Mouse (Mus musculus): ENCODE results near the gene Sema3e. TPM values are rescaled to one million over a fixed set of nuclear protein-coding genes. Genes with fewer than 3 reads are reported as not detected.

The Sema3e gene
- total RNA-seq, 2 experiments from 2014 or later: 14.6 to 15.3 TPM

GRCm38 (mm10) chr5:14195172-14195819 is 170.2 kb downstream of the Sema3e start:
- intact Hi-C loops (cut with DNase I): no loop called here
- DNase-seq (ENCODE audit: low spot score in 2 of 2): no peak

GRCm38 (mm10) chr5:14198344-14199040 is 173.4 kb downstream of the Sema3e start:
- intact Hi-C loops (cut with DNase I): no loop called here
- DNase-seq (ENCODE audit: low spot score in 2 of 2): no peak

GRCm38 (mm10) chr5:14206794-14207193 is 181.7 kb downstream of the Sema3e start:
- intact Hi-C loops (cut with DNase I): no loop called here
- no peak for DNase-seq (ENCODE audit: low spot score in 2 of 2)

GRCm38 (mm10) chr5:14209962-14210361 is 184.9 kb downstream of the Sema3e start:
- intact Hi-C loops (cut with DNase I): no loop called here
- no peak for DNase-seq (ENCODE audit: low spot score in 2 of 2)

GRCm38 (mm10) chr5:14216211-14216610 is 191.1 kb downstream of the Sema3e start:
- intact Hi-C loops (cut with DNase I): loop anchor here (5.0 kb wide), 1 partner anchor 1654 kb away; no protein-coding TSS in a partner anchor
- no peak for DNase-seq (ENCODE audit: low spot score in 2 of 2)

- intact Hi-C loops (cut with DNase I): loop anchor here (2.0 to 5.0 kb wide), 2 partner anchors 588 to 1656 kb away; no protein-coding TSS in a partner anchor
- DNase-seq (ENCODE audit: low spot score in 2 of 2): no peak
Measured at GRCm38 (mm10) chr5:14218677-14219076, 193.6 kb downstream of the Sema3e start.

GRCm38 (mm10) chr5:14224509-14224908 is 199.4 kb downstream of the Sema3e start:
- intact Hi-C loops (cut with DNase I): no loop called here
- no peak for DNase-seq (ENCODE audit: low spot score in 2 of 2)

- DNase-seq (ENCODE audit: low spot score in 2 of 2): no peak
- intact Hi-C loops (cut with DNase I): no loop called here
Measured at GRCm38 (mm10) chr5:14231027-14231426, 206.0 kb downstream of the Sema3e start.

GRCm38 (mm10) chr5:14252583-14252982 is 227.5 kb downstream of the Sema3e start:
- no peak for DNase-seq (ENCODE audit: low spot score in 2 of 2)
- intact Hi-C loops (cut with DNase I): no loop called here

- no peak for DNase-seq (ENCODE audit: low spot score in 2 of 2)
- intact Hi-C loops (cut with DNase I): no loop called here
Measured at GRCm38 (mm10) chr5:14253328-14253727, 228.3 kb downstream of the Sema3e start.

GRCm38 (mm10) chr5:14260156-14260555 is 235.1 kb downstream of the Sema3e start:
- intact Hi-C loops (cut with DNase I): no loop called here
- no peak for DNase-seq (ENCODE audit: low spot score in 2 of 2)

GRCm38 (mm10) chr5:14267400-14267799 is 242.3 kb downstream of the Sema3e start:
- intact Hi-C loops (cut with DNase I): no loop called here
- no peak for DNase-seq (ENCODE audit: low spot score in 2 of 2)

Other genes starting within 250 kb of the Sema3e start
- gene Speer3, start 233.7 kb upstream of the Sema3e start, total RNA-seq (2021): not detected